Mouse (Mus musculus) bone marrow, adult 2 months (tissue): ENCODE data around the gene Trp53i13.

Experiments
- CTCF ChIP-seq: fragments of 200-500 bp; IDR thresholded peaks from 2 replicates; pipeline ENCODE4 v1.5.1; 2011; ENCODE audit warnings: low read length, control low read depth; ENCODE audit not compliant: control insufficient read depth, insufficient read depth
- POLR2A ChIP-seq: fragments of 200-500 bp; IDR thresholded peaks from 2 replicates; pipeline ENCODE4 v1.6.1; 2011; ENCODE audit warnings: low read depth, mild to moderate bottlenecking, control low read depth, low read length, borderline replicate concordance; ENCODE audit not compliant: control insufficient read depth

GRCm38 (mm10) chr11:77468397-77468796 lies 47.4 kb downstream of the Trp53i13 start:
- TF ChIP-seq CTCF (no peak), POLR2A (no peak)
